In genomic region chr2:125515291-125516057, GRCm38 (mm10) we compare ENCODE assay signal across 15 mouse cellular contexts. TPM values are rescaled to one million over a fixed set of nuclear protein-coding genes. Genes with fewer than 3 reads are reported as not detected.
A peak's percentile ranks its signal among the peaks of the same experiment; 100 is the strongest.
DNase-seq lines count a peak whose midpoint lies in the region; ATAC-seq and TF ChIP-seq lines count a peak whose summit lies in the region.
"Had no signal": no experiment of that assay in that cellular context is flagged by ENCODE, and none has a peak within 500 bp of the region (broad histone marks: within the 10 kb centered on the region; RNA-seq: fewer than 3 reads in every experiment).

No protein-coding gene starts in this region.

- TF ChIP-seq EP300 in heart, adult 2 months (IDR thresholded peaks at IDR 0.05; ENCODE audit: insufficient read depth, low read depth, low read length) = no peak

- no peak overlapping the region for H3K4me3 ChIP-seq in forebrain, embryonic 13.5 days
- no peak overlapping the region for H3K4me3 ChIP-seq in forebrain, embryonic 11.5 days (ENCODE audit: low read depth, low read length)
- no peak overlapping the region for H3K4me3 ChIP-seq in heart, embryonic 15.5 days
- H3K4me3 ChIP-seq in heart, adult 2 months = no peak overlapping the region
- H3K4me3 ChIP-seq in limb, embryonic 10.5 days = no peak overlapping the region
- H3K4me3 ChIP-seq: hindbrain, embryonic 12.5 days; left cerebral cortex, adult 2 months had no signal

- H3K79me2 ChIP-seq in heart, adult 2 months (replicated peaks; ENCODE audit: control insufficient read depth, insufficient read depth, low read length) = no peaks in the 10 kb centered on the region

- no peaks in the 10 kb centered on the region for H3K36me3 ChIP-seq in forebrain, embryonic 13.5 days (ENCODE audit: poor library complexity, severe bottlenecking)
- no peaks in the 10 kb centered on the region for H3K36me3 ChIP-seq in forebrain, embryonic 11.5 days (ENCODE audit: control insufficient read depth, insufficient read depth, low read length)
- H3K36me3 ChIP-seq in heart, embryonic 15.5 days = no peaks in the 10 kb centered on the region
- no peaks in the 10 kb centered on the region; the same call in 1 of the 2 replicates for H3K36me3 ChIP-seq in heart, adult 2 months (ENCODE audit: control insufficient read depth, insufficient read depth, low read length)
- no peaks in the 10 kb centered on the region for H3K36me3 ChIP-seq in limb, embryonic 10.5 days
- H3K36me3 ChIP-seq: hindbrain, embryonic 12.5 days had no signal

- TF ChIP-seq CTCF in heart, adult 2 months (IDR thresholded peaks at IDR 0.05) = no peak

- no peak overlapping the region for H3K9ac ChIP-seq in forebrain, embryonic 13.5 days
- H3K9ac ChIP-seq in forebrain, embryonic 11.5 days (ENCODE audit: low read length) = no peak overlapping the region
- H3K9ac ChIP-seq in heart, embryonic 15.5 days = no peak overlapping the region
- H3K9ac ChIP-seq in heart, adult 2 months (ENCODE audit: low read depth, low read length) = no peak overlapping the region
- H3K9ac ChIP-seq: hindbrain, embryonic 12.5 days had no signal

- WGBS in forebrain, embryonic 13.5 days = 77% methylated on average over 12 of the region's 12 CpGs
- WGBS in forebrain, embryonic 11.5 days = 79% methylated on average over 12 of the region's 12 CpGs
- 45% methylated on average over 12 of the region's 12 CpGs for WGBS in heart, embryonic 15.5 days
- WGBS in heart, adult 2 months = 48% methylated on average over 12 of the region's 12 CpGs
- 80% methylated on average over 12 of the region's 12 CpGs for WGBS in limb, embryonic 10.5 days

- H3K27me3 ChIP-seq in forebrain, embryonic 13.5 days = no peaks in the 10 kb centered on the region
- H3K27me3 ChIP-seq in forebrain, embryonic 11.5 days (ENCODE audit: control insufficient read depth, insufficient read depth, low read length) = no peaks in the 10 kb centered on the region
- no peaks in the 10 kb centered on the region for H3K27me3 ChIP-seq in heart, embryonic 15.5 days
- H3K27me3 ChIP-seq in heart, adult 2 months (ENCODE audit: control insufficient read depth, insufficient read depth, low read length) = no peaks in the 10 kb centered on the region
- no peaks in the 10 kb centered on the region for H3K27me3 ChIP-seq in limb, embryonic 10.5 days (ENCODE audit: low read depth, poor library complexity, severe bottlenecking)
- H3K27me3 ChIP-seq: hindbrain, embryonic 12.5 days had no signal

- no peak overlapping the region for H3K27ac ChIP-seq in forebrain, embryonic 13.5 days
- no peak overlapping the region for H3K27ac ChIP-seq in forebrain, embryonic 11.5 days (ENCODE audit: low read depth, low read length)
- peak overlapping the region; percentile 72 for H3K27ac ChIP-seq in heart, embryonic 15.5 days
- no peak overlapping the region; the same call in none of the 2 replicates for H3K27ac ChIP-seq in heart, adult 2 months
- no peak overlapping the region for H3K27ac ChIP-seq in limb, embryonic 10.5 days
- H3K27ac ChIP-seq: left cerebral cortex, adult 2 months had no signal

- TF ChIP-seq POLR2A in heart, adult 2 months (IDR thresholded peaks at IDR 0.05; ENCODE audit: insufficient read depth, low read depth, low read length) = no peak

- no peaks in the 10 kb centered on the region for H3K9me3 ChIP-seq in forebrain, embryonic 13.5 days (replicated peaks)
- H3K9me3 ChIP-seq in forebrain, embryonic 11.5 days (ENCODE audit: control insufficient read depth, low read length) = no peaks in the 10 kb centered on the region
- H3K9me3 ChIP-seq in heart, embryonic 15.5 days (replicated peaks) = no peaks in the 10 kb centered on the region
- no peaks in the 10 kb centered on the region for H3K9me3 ChIP-seq in limb, embryonic 10.5 days (replicated peaks)
- H3K9me3 ChIP-seq: hindbrain, embryonic 12.5 days had no signal

- H3K4me1 ChIP-seq in forebrain, embryonic 13.5 days = no peaks in the 10 kb centered on the region
- no peaks in the 10 kb centered on the region for H3K4me1 ChIP-seq in forebrain, embryonic 11.5 days (replicated peaks; ENCODE audit: control insufficient read depth, insufficient read depth, low read length)
- H3K4me1 ChIP-seq in heart, embryonic 15.5 days (replicated peaks) = peaks cover 12% of the 10 kb centered on the region
- H3K4me1 ChIP-seq in heart, adult 2 months (ENCODE audit: control insufficient read depth, insufficient read depth, low read length) = peaks cover 9% of the 10 kb centered on the region
- peaks cover 13% of the 10 kb centered on the region for H3K4me1 ChIP-seq in limb, embryonic 10.5 days

- H3K4me2 ChIP-seq in forebrain, embryonic 13.5 days = no peak overlapping the region
- no peak overlapping the region for H3K4me2 ChIP-seq in forebrain, embryonic 11.5 days (ENCODE audit: low read depth, low read length, severe bottlenecking)
- no peak overlapping the region for H3K4me2 ChIP-seq in heart, embryonic 15.5 days
- H3K4me2 ChIP-seq: hindbrain, embryonic 12.5 days; midbrain, embryonic 11.5 days had no signal

- intact Hi-C loops in heart, adult 2 months (cut with DNase I) = no loop called here

- ATAC-seq in forebrain, embryonic 13.5 days = peak; percentile 21; the same call in 1 of the 2 replicates
- ATAC-seq in forebrain, embryonic 11.5 days (replicated peaks; ENCODE audit: low FRiP score) = no peak
- ATAC-seq in heart, embryonic 15.5 days (replicated peaks; ENCODE audit: insufficient number of reproducible peaks, insufficient read depth, low FRiP score, low read depth) = no peak

- DNase-seq in forebrain, embryonic 11.5 days (ENCODE audit: low spot score) = no peak
- no peak for DNase-seq in heart, adult 2 months
- peak; percentile 14 for DNase-seq in 416B (ENCODE audit: low read depth)
- peak; percentile 22 for DNase-seq in limb, embryonic 10.5 days (ENCODE audit: low spot score)
- DNase-seq in urinary bladder, postnatal 10 days (ENCODE audit: low spot score) = no peak
- no peak for DNase-seq in gastrocnemius, adult 18-20 months (ENCODE audit: low spot score)
- DNase-seq: adrenal gland, postnatal 14 days; cerebellum, adult 11 months; kidney, adult 11 months had no signal

RNA-seq across cellular contexts. Expression of gene Fbn1, which starts 7.7 kb away (rescaled TPM):
- 1.7 and 1.8 TPM in 2 replicates for polyA plus RNA-seq in forebrain, embryonic 13.5 days (2015; fragmentation: Nextera tagmentation; extraction: Ambion mirVana)
- polyA plus RNA-seq in forebrain, embryonic 11.5 days (2014; fragmentation: Nextera tagmentation; extraction: Ambion mirVana) = 8.0 and 8.8 TPM in 2 replicates
- polyA plus RNA-seq in heart, embryonic 15.5 days (2015; fragmentation: Nextera tagmentation; extraction: Ambion mirVana) = 16.8 and 24.6 TPM in 2 replicates
- total RNA-seq in heart, adult 2 months (2021) = 10 to 100 TPM; 28.8 to 43.9 TPM
- 15.0 and 27.6 TPM in 2 replicates for polyA plus RNA-seq in heart, adult 2 months (2012; rRNA removed)
- 4.5 and 5.6 TPM in 2 replicates for polyA plus RNA-seq in limb, embryonic 10.5 days (2016; fragmentation: Nextera tagmentation; extraction: Ambion mirVana)
- 10 to 100 TPM; 27.7 to 33.8 TPM for total RNA-seq in gastrocnemius, adult 18-20 months (2021)

RNA-seq across cellular contexts. Expression of gene Gm9913, which starts 10.6 kb away (rescaled TPM):
- polyA plus RNA-seq in forebrain, embryonic 13.5 days (2015; fragmentation: Nextera tagmentation; extraction: Ambion mirVana) = 0.10 TPM in 1 of 2 replicates, not detected in the other
- polyA plus RNA-seq in forebrain, embryonic 11.5 days (2014; fragmentation: Nextera tagmentation; extraction: Ambion mirVana) = 0.27 and 0.31 TPM in 2 replicates
- 0.23 and 0.53 TPM in 2 replicates for polyA plus RNA-seq in heart, embryonic 15.5 days (2015; fragmentation: Nextera tagmentation; extraction: Ambion mirVana)
- under 1 TPM; 0.21 to 0.23 TPM for total RNA-seq in heart, adult 2 months (2021)
- polyA plus RNA-seq in heart, adult 2 months (2012; rRNA removed) = 0.29 and 0.35 TPM in 2 replicates
- polyA plus RNA-seq in limb, embryonic 10.5 days (2016; fragmentation: Nextera tagmentation; extraction: Ambion mirVana) = 0.14 and 0.16 TPM in 2 replicates
- total RNA-seq in gastrocnemius, adult 18-20 months (2021) = under 1 TPM in 1 of 2 experiments, not detected in 1; 0.09 TPM
- total RNA-seq: gastrocnemius, adult 8-10 months had no signal

Comparison
In these comparisons a context has a peak if more than half of its experiments do, and no peak if none do; other contexts are left out.
1. DNase-seq: peak in 416B (single experiment) and limb, embryonic 10.5 days (single experiment); none in forebrain, embryonic 11.5 days (single experiment), heart, adult 2 months (0 of 2), urinary bladder, postnatal 10 days (single experiment) and gastrocnemius, adult 18-20 months (single experiment).